Mouse (Mus musculus) frontal cortex, postnatal 36 days (tissue): ENCODE measurements around the gene Cnfn.

ENCODE experiments used
- DNase-seq, 2 experiments: peaks; one replicate each; pipeline ENCODE4 v3.0.0; 2022; ENCODE audit warnings: low spot score in 2 of 2

Gene Cnfn

DNA sequence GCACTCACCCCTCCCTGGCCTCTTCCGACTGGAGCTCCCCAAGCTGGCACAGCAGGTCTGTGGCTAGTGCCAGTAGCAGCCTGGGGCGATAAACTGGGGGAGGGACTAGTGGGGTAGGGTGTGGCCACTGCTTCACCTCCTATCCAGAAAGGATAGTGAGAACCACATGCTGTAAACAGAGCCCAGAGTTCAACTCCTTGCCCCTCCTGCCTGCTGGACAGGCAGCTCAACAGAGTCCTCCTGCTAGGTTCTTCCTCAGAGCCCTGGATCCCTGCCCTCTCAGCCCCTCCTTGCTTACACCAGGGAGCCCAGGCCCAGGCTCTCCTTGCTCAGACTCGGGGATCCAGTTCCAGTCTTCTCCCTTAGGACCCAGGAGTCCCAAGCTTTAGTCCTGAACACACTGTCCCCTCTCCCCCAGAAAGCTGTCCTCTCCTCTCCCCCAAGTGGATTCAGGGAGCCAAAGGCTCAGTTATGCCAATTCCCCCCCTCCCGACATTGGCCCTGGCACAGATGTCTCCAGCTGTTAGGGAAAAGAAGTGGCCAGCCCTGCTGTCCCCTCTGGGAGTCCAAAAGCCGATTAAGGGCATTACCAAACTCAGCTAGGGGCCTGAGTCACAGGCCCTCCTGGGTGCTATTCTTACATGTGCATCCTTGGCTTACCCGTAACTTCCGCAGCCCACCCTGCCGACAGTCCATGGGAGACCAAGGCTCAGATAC is 20.7 kb upstream of the Cnfn start:
- DNase-seq: no peak

DNA sequence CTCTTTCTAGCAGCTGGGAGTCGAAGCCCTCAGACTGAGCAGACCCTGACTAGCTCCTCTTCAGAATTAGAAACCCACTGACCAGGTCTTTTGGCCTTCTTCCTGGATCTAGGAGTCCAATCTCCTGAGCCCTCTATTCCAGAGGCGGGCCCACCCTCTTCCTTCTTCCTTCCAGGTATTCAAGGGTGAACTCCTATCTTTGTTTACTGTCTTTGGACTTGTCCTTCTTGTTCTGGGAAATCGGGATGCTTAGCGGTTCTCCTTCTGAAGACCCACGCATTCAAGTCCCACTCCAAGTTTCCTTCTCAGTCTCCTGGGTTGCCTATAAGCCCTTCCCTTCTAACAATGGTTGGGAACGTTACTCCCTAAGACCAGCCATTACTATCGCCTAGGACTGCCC is 19.4 kb upstream of the Cnfn start:
- DNase-seq: no peak

DNA sequence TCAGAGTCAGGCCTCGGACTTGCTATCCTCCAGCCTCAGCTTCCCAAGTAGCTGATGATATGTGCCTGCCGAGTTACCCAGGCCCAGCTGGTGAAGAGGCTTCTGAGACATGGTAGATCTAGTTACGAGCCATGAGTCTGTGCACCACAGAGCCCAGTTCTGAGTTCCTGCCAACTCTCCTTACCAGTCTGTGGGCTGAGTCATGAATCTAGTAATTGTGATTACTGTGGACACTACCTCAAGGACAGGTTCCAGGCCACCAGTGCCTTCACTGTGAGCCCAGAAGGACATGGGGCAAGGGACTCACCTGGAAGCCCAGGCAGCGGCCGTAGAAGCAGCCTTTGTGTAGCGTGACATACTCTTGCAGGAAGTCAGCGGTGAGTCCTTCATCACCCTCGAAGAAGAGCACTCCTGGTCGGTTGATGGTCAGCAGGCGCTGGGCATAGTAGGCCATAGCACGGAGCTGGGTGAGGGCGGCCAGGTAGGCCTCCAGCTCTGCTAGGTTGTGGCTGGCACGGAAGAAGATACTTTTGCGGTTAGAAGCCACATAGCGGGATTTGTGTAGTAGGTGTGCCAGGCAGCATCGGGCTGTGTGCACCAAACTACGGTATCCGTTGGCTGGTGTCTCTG is 18.4 kb upstream of the Cnfn start:
- no peak for DNase-seq

DNA sequence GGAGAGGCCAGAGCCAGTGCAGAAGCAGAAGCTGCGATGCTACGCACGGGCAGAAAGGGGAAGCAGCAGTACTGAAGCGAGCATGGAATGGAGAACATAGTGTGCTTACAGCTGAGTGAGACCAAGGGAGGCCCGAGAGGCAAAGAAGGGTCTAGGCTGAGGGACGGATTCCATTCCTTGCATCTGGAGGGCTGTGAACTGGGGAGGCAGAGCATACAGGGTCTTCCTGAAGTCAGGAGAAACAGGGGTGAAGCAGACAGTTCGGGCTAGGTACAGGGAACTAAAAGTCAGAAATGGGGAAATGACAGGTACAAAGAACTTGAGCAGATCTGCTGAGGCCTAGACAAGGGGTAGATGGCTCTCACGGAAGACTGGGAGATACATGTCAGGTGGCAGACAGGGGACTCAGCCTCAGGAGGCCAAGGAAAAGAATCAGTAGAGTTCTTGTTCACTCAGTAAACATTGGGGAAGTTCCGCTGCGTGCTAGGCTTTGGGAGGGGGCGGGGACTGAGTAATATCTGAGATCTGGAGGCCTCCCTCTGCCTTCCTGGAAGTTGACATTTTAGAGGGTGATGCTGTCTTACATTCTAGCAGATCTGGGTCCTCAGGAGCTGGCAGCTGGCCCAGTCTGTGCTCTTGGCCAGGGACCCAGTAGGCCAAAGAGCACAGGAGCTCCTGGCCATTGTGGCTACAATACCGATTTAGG is 16.5 kb upstream of the Cnfn start:
- peak in 1 of 2 experiments; percentile 44 for DNase-seq

DNA sequence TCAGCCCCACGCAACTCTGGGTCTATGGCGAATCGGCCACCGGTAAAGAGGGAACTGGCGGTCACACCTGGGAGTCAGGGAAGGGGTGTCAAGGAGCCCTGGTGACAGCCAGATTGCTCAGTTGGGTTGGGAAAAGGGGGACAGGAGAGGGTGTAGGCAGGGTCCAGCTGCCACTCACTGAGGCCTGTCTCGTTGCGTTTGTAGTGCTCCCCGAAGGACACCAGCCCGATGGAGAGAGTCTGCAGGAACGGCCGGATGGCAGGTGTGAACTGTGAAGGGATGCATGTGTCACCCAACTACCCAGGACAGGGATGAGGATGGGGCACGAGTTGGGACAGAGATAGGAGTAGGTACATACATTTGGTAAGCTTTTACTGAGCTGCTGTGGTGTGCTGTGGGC is 15.7 kb upstream of the Cnfn start:
- DNase-seq: no peak

DNA sequence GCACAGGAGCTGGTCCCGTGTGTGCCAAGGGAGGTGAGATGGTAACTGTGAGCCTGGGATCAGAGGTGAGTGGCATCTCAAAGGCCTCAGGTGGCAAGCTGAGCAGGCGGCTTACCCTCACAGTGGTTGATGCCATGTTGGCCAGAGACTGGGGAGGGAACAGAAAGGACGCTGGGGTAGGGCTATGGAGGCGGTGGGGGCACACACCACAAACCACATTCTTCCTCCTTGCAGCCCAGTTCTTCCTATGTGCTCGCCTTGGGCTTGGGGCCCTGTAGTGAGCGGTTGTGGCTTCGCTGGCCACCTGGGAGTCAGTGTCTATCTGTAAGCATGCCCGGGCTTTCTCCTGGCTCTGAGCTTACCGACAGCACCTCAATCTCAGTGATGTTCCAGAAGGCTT is 15.3 kb upstream of the Cnfn start:
- DNase-seq: no peak

DNA sequence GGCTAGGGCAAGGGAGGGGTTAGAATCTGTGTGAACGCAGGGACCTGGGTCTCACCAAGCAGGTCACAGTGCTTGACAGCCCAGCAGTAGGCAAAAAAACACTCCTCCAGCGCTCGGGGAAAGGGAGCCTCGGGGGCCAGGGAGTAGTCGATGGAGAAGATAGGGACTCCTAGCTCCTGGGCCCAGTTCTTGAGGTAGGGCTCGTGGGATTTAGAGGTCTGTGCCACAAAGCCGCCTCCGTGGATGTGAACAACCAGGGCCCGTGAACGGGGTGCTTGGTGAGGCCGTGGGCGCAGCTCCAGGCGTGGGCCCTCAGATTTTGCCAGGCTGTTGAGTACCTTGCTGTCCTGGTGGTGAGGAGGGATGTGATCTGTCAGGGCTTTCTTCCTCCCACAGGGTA is 14.8 kb upstream of the Cnfn start:
- DNase-seq: no peak

DNA sequence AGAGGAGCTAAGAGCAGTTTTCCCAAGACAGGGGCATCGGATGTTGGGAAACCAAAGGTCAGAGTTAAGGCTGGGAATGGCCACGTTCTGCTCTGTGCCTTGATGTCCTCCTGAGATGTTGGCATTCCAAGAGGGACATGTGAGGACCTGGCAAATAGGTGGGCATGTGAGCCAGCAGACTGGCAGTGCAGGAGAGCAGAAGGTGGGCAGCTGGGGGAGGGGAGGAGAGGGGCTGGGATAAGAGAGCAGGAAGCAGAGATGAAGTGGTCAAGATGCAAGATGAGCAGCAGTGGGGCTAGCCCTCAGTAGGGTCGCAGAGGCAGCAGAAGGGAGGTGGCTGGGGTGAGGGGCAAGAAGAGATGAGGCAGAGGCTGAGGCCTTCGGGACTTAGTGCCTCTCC is 14.4 kb upstream of the Cnfn start:
- no peak for DNase-seq

DNA sequence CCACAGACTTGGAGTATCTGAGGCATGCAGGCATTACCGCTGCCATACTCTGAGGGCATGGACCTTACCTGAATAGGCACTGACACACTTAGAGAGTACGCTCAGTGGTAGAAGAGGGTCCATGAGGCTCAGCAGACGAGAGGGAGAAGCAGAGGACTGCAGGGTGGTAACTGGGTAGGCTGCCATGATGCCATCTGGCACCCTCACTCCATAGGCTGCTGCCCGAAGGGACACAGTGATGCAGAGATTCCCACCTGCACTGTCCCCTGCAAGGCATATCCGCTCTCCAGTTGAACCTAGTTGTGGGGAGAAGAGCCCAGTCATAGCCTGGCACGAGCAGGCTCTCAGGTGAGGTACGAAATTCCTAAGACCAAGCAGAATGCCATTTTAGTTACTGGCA is 13.9 kb upstream of the Cnfn start:
- no peak for DNase-seq

DNA sequence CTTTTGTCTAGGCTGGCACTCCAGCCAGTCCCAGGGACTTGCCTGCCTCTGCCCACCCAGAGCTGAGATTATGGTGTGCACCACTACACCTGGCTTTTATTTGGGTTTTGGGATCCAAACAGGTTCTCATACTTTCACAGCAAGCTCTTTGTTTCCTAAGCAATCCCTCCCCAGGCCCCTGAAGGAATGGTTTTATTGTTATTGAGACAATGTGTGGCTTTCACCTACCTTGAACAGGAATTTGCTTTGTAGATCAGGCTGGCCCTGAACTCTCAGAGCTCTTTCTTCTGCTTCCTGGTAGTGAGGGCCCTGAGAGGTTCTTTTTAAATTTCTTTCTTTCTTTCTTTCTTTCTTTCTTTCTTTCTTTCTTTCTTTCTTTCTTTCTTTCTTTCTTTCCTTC is 13.0 kb upstream of the Cnfn start:
- DNase-seq: no peak

DNA sequence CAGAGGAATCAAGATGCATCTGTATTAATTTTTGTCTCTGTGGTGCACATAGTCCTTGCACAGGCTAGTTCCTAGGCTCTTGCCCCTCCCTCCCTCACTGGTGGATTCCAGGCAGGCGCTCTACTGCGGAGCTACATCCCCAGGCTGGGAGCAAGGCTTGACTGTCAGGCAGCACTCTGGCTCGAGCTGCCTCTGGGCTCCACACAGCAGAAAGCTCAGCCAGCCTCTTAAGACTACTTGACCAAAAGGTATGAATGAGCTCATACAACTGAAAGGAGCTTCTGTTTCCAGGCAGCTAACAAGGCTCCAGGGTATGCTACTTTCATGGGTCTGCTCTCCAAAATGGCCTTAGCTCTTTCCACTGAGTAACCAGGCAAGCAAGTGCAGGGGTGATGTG is 11.8 kb upstream of the Cnfn start:
- DNase-seq: no peak

DNA sequence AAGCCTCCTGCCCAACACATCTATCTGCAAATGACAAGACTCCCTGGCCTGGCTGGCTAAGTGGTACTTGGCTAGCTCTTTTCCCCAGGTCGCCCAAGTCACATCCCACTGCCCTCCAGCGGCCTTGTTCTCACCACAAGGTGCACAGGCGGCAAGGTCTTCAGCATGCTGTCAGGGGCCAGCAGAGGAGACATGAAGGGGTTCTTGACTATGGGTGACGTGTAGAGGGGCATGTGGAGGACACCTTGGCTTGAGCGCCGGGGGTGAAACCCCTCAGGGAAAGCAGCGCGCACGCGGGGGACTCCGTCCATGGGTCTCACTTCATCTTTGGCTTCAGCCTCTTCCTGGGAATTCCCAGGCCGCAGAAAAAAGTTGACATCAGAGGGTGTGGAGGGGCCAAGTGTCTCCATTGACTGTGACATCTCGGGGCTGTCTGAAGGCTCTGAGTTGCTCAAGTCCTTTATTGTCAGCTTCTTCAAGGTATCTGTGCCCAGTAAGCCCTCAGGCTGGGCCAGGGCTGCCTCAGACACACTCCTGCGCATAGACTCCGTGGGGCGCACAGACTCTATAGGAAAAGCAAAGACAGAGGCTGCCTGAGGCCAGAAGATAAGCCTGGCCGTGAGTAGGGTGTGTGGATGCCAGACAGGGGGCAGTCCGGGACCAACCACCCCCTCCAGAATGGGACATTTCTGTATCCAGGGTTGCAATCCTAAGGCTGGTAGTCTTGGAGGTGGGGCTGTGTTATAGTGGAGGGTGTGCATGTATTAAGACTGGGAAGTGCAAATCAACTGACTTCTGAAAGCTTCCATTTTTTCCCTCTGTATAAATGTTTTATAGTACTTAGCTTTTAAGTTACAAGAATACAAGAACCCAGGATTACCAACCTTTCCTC is 11.1 kb upstream of the Cnfn start:
- no peak for DNase-seq

DNA sequence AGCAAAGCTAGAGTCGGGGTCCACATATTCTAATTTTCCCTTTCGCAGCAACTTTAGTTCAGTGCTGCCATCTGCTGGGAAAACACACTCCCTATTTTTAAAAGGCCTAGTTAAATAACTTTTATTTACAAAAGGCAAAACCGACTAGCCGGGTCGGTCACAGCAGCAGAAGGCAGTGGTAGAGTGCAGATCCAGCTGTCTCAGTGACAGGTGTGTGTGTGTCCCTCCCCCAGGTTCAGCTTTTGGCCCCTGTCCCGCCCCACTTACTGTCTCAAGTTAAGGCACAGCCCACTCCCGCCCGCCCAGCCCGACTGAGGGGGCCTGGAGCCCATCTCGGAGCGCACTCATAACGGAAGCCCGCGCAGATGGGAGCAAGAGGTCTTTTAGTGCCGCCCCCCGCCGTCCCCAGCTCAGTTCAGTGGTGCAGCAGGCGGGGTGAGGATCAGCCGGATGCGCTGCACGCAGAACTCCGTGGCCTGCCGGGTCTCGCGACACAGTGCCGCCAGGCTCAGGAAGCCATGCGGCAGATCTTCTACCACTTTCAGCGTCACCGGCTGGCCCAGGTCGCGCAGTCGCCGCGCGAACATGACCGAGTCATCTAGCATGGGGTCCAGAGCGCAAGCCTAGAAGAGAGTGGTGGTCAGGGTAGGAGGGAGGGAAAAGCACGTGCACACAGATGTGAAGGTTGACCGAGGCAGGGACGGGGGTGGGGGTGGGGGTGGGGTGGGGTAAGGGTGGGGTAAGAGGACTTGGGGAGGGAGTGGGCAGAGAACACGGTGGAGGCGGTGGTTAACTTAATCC is 10.2 kb upstream of the Cnfn start:
- DNase-seq: peak in 1 of 2 experiments; percentile 44

DNA sequence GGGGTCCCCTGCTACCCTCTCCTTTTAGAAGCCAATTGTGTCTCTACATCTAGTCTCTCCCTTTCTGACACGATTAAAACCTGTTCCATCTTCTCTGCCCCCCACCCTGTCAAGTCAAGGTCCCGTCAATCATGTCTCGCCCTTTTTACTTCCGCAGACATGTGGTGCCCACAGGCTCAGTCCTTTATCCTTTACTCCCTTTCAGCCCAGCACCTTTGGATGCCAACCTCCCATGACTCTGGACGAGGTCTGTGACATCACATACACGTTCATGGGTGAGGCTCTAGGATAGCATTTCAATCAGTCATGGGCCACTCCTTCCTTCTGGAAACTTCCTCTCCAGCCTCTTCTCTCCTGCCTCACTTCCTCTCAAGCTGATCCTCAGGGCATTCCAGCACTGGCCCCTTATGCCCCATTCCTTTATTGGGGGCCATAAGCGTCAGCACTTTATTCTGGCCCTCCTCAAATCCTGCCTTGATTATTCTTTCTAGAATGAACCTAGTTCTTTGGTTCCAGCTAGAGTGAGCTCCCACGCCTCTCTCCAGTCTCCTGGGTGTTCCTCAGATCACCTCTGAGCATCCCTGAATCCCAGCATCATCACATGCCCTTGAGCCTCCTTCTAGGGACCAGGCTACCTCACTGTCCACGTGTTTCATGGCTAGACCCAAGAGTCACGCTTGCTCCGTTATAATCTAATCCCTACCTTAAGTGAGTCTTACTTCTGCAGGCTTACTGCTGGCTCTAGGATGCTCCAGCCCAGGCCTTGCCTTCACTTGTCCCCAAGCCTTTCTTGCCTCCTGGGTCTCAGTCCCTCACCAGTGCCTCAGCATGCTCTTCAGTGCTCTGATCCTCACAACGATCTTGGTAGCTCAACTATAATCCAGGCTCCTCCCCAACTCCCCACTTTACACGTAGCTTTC is 8.9 kb upstream of the Cnfn start:
- no peak for DNase-seq

DNA sequence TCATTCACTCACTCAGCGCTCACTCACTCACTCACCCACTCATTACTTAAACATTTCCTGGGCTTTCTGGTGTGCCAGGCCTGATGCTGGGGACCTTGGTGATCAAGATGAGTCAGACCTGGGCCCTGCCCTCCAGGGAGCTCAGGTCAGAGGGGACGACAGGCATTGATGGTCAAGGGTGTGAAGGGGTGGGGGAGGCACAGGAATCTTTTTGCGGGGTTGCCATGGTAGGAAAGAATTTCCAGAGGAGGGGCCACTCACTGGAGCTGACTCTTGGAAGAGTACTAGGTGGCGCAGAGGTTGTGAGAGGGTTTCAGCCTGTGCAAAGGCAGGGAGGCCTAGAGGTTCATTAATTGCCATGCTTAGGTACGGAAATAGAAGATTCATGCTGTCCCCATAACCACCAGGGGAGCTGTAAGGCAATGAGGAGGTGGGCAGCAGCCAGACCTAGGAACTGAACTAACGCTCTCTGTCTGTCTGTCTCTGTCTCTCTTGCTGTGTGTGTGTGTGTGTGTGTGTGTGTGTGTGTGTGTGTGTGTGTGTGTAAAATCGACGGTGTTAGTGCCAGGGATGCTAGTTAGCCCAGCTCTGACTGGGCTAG is 7.7 kb upstream of the Cnfn start:
- DNase-seq: no peak

DNA sequence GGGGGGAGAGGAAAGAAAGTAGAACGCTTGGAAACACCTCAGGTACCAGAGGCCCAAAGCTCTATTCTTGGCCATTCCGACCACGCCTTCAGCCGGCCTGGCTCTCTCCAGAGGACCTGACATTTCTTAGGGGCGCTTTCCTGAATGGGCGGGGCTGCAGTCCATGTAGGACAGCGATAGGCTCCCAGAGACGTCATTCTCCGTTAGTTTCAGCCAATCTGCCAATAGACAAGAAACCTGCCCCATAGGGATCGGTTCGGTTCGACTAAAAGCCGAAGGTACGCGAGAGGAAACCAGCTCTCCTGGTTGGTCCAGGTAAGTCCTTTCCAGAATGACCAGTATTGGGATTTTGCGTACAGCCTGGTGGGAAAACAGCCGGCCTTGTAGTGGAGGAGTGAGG is 7.0 kb upstream of the Cnfn start:
- peak; percentile 91 to 95 for DNase-seq

DNA sequence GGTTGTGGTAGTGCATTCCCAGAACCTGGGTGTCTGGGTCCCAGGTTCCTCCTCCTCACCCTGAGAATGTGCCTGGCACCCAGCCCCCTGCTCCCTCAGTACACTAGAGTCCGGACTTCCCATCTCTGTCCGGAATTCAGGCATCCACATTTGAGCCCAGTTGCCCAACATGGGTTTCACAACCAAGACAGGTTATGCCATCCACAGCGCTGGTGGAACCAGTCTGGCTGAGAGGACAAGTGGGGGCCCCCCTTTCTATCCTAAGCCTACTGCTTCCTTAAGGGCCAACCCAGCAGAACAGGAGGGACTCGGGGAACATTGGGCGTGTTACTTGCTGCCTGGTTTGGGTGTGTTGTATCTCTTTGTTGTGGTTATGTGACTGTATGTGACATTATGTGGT is 2.9 kb upstream of the Cnfn start:
- no peak for DNase-seq

DNA sequence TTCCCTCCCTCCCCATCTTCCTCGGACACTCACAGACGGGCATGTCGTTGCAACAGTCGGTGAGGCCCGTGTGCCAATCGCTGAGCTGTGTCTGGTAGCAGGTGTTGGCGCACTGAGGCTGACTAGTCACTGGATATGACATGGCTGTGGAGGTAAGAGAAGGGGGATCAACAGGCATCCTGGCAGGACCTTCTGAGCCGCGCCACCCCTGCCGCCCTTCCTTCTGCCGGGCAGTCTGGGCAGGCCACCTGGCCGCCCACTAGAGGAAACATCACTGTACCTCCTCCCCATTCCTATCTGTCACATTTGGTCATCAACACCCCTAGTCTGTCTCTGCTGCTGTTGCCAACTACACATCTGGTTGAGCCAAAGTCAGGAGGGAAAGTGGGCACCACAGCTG is 1.2 kb downstream of the Cnfn start:
- no peak for DNase-seq

DNA sequence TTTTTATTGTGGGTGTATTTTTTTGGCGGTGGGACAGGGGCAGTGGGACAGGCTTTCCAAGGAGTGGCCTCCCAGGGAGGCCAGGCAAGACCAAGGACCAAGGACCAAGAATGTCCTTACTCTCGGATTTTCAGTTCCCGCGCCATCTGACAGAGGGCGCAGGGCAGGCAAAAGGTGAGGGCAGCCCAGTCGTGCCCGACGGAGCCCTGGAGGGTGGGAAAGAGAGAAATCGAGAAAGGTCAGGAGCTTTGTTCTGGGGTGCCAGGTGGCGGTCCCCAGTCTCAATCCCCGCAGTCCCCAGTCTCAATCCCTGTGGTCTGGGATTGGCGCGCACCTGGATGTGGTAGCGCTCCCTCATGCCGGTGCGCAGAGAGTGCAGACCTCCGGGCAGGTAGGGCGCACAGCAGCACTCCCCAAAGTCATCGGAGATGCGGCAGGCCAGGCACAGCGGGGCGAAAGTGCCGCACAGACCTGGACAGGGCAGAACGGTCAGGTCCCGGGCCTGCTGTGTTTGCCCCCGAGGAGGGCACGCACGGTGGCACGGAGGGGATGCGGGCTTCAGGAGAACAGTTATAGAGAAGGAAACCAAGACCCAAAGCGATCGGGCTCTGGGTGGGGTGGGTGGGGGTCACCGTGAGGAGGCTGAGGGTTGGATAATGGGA is 1.8 kb downstream of the Cnfn start:
- no peak for DNase-seq
